Mouse (Mus musculus) CH12.LX (cell line): ENCODE data around the gene Sult1a1. TPM values are rescaled to one million over a fixed set of nuclear protein-coding genes. Genes with fewer than 3 reads are reported as not detected.

Experiments
- DNase-seq: peaks from one replicate; pipeline ENCODE4 v3.0.0-alpha.2; 2013; ENCODE audit errors: extremely low read depth
- H3K27ac ChIP-seq: 2 replicates; pipeline ENCODE4 v1.5.1; 2012; ENCODE audit warnings: low read depth, mild to moderate bottlenecking, control low read depth, moderate library complexity; ENCODE audit not compliant: insufficient read depth
- H3K27me3 ChIP-seq: replicated peaks from 2 replicates; pipeline ENCODE3; 2012; ENCODE audit warnings: inconsistent platforms
- H3K36me3 ChIP-seq, 2 experiments: replicated peaks in 1 of 2; 2 replicates each; pipeline versions ENCODE3 to v1.6.1; 2012; ENCODE audit warnings: inconsistent platforms in 1 of 2, low read length in 1 of 2, mild to moderate bottlenecking in 1 of 2, mixed read lengths in 1 of 2, moderate library complexity in 1 of 2; ENCODE audit not compliant: control insufficient read depth in 1 of 2, insufficient read depth in 1 of 2
- H3K4me1 ChIP-seq, 2 experiments: 2 replicates each; pipeline ENCODE4 v1.6.1; 2012; ENCODE audit warnings: inconsistent platforms in 1 of 2, moderate library complexity in 1 of 2; ENCODE audit not compliant: insufficient read depth in 2 of 2, control insufficient read depth in 1 of 2
- H3K4me2 ChIP-seq: 2 replicates; pipeline ENCODE4 v1.6.1; 2012; ENCODE audit warnings: low read depth, mild to moderate bottlenecking, control low read depth; ENCODE audit not compliant: poor library complexity, insufficient read depth, severe bottlenecking
- H3K4me3 ChIP-seq, 3 experiments: fragments of 150-350 bp in 1 of 3; sonication (generic) in 1 of 3; replicated peaks in 1 of 3; 2 replicates each; pipeline versions ENCODE3 to v1.5.1; 2011 to 2012; ENCODE audit warnings: low read depth in 2 of 3, low read length in 2 of 3, mild to moderate bottlenecking in 2 of 3, moderate library complexity in 2 of 3, control low read depth in 1 of 3, improper control_type of control experiment in 1 of 3, inconsistent platforms in 1 of 3, mixed read lengths in 1 of 3; ENCODE audit not compliant: poor library complexity in 1 of 3
- H3K79me2 ChIP-seq: replicated peaks from 2 replicates; pipeline ENCODE4 v1.6.1; 2012; ENCODE audit warnings: mild to moderate bottlenecking, moderate library complexity; ENCODE audit not compliant: control insufficient read depth, poor library complexity, insufficient read depth, severe bottlenecking; ENCODE audit errors: extremely low read depth
- H3K9ac ChIP-seq: 2 replicates; pipeline ENCODE4 v1.6.1; 2012; ENCODE audit warnings: low read depth, mild to moderate bottlenecking, control low read depth, moderate library complexity; ENCODE audit not compliant: insufficient read depth
- H3K9me3 ChIP-seq: replicated peaks from 2 replicates; pipeline ENCODE3; 2012; ENCODE audit warnings: low read length, inconsistent platforms, mixed read lengths
- BHLHE40 ChIP-seq: IDR thresholded peaks from 2 replicates; pipeline ENCODE4 v1.6.1; 2011; ENCODE audit warnings: mild to moderate bottlenecking, low read depth, low read length, improper control_type of control experiment
- CTCF ChIP-seq, 2 experiments: IDR thresholded peaks in 1 of 2; conservative IDR thresholded peaks in 1 of 2; 2 replicates each; pipeline ENCODE4 v1.5.1; 2011 to 2012; ENCODE audit warnings: low read depth in 2 of 2, low read length in 2 of 2, improper control_type of control experiment in 1 of 2, inconsistent platforms in 1 of 2, mild to moderate bottlenecking in 1 of 2, moderate library complexity in 1 of 2
- E2F4 ChIP-seq: IDR thresholded peaks from 2 replicates; pipeline ENCODE4 v1.6.1; 2011; ENCODE audit warnings: low read depth, low read length, improper control_type of control experiment; ENCODE audit not compliant: insufficient replicate concordance
- ELF1 ChIP-seq: IDR thresholded peaks from 2 replicates; pipeline ENCODE4 v1.6.1; 2014; ENCODE audit warnings: low read depth, mild to moderate bottlenecking, inconsistent platforms, low read length, improper control_type of control experiment
- ETS1 ChIP-seq: conservative IDR thresholded peaks from 2 replicates; pipeline ENCODE4 v1.6.1; 2012; ENCODE audit warnings: low read depth, mild to moderate bottlenecking, inconsistent platforms, low read length, improper control_type of control experiment, moderate library complexity
- HCFC1 ChIP-seq: IDR thresholded peaks from 2 replicates; pipeline ENCODE4 v1.6.1; 2012; ENCODE audit warnings: low read depth, mild to moderate bottlenecking, inconsistent platforms, low read length, improper control_type of control experiment
- JUN ChIP-seq: IDR thresholded peaks from 2 replicates; pipeline ENCODE4 v1.6.1; 2011; ENCODE audit warnings: low read depth, mild to moderate bottlenecking, low read length, improper control_type of control experiment, moderate library complexity; ENCODE audit not compliant: insufficient read depth
- KAT2A ChIP-seq: IDR thresholded peaks from 2 replicates; pipeline ENCODE4 v1.6.1; 2012; ENCODE audit warnings: low read length, improper control_type of control experiment, inconsistent platforms; ENCODE audit not compliant: insufficient replicate concordance
- MAX ChIP-seq: IDR thresholded peaks from 2 replicates; pipeline ENCODE4 v1.6.1; 2011; ENCODE audit warnings: low read length, improper control_type of control experiment
- MAZ ChIP-seq: IDR thresholded peaks from 2 replicates; pipeline ENCODE4 v1.6.1; 2012; ENCODE audit warnings: low read depth, mild to moderate bottlenecking, inconsistent platforms, low read length, improper control_type of control experiment, moderate library complexity
- MEF2A ChIP-seq: IDR thresholded peaks from 2 replicates; pipeline ENCODE4 v1.6.1; 2014; ENCODE audit warnings: low read depth, mild to moderate bottlenecking, inconsistent platforms, low read length, improper control_type of control experiment, borderline replicate concordance
- MYC ChIP-seq: IDR thresholded peaks from 2 replicates; pipeline ENCODE4 v1.6.1; 2011; ENCODE audit warnings: low read depth, mild to moderate bottlenecking, improper control_type of control experiment, low read length
- NELFE ChIP-seq: IDR thresholded peaks from 2 replicates; pipeline ENCODE4 v1.6.1; 2011; ENCODE audit warnings: low read depth, low read length, improper control_type of control experiment
- PAX5 ChIP-seq: IDR thresholded peaks from 2 replicates; pipeline ENCODE4 v1.6.1; 2012; ENCODE audit warnings: low read length, inconsistent platforms, mixed read lengths
- POLR2A ChIP-seq: IDR thresholded peaks from 2 replicates; pipeline ENCODE4 v1.6.1; 2011; ENCODE audit warnings: low read depth, mild to moderate bottlenecking, improper control_type of control experiment, low read length
- RAD21 ChIP-seq: IDR thresholded peaks from 2 replicates; pipeline ENCODE4 v1.6.1; 2011; ENCODE audit warnings: low read depth, mild to moderate bottlenecking, low read length, improper control_type of control experiment, moderate library complexity
- SIN3A ChIP-seq: IDR thresholded peaks from 2 replicates; pipeline ENCODE4 v1.6.1; 2012; ENCODE audit warnings: low read length, improper control_type of control experiment, inconsistent platforms
- SMC3 ChIP-seq: IDR thresholded peaks from 2 replicates; pipeline ENCODE4 v1.6.1; 2011; ENCODE audit warnings: low read depth, low read length, improper control_type of control experiment
- TBP ChIP-seq: conservative IDR thresholded peaks from 2 replicates; pipeline ENCODE4 v1.6.1; 2011; ENCODE audit warnings: low read depth, low read length, improper control_type of control experiment
- TCF12 ChIP-seq: IDR thresholded peaks from 2 replicates; pipeline ENCODE4 v1.6.1; 2014; ENCODE audit warnings: low read depth, mild to moderate bottlenecking, inconsistent platforms, low read length, improper control_type of control experiment
- UBTF ChIP-seq: IDR thresholded peaks from 2 replicates; pipeline ENCODE4 v1.6.1; 2012; ENCODE audit warnings: low read depth, mild to moderate bottlenecking, inconsistent platforms, low read length, improper control_type of control experiment, moderate library complexity
- USF1 ChIP-seq: IDR thresholded peaks from 2 replicates; pipeline ENCODE4 v1.6.1; 2014; ENCODE audit warnings: low read depth, mild to moderate bottlenecking, inconsistent platforms, low read length, improper control_type of control experiment
- USF2 ChIP-seq: conservative IDR thresholded peaks from 2 replicates; pipeline ENCODE4 v1.6.1; 2011; ENCODE audit warnings: low read depth, low read length, improper control_type of control experiment
- ZKSCAN1 ChIP-seq: IDR thresholded peaks from 2 replicates; pipeline ENCODE4 v1.6.1; 2012; ENCODE audit warnings: low read depth, inconsistent platforms, low read length, improper control_type of control experiment, borderline replicate concordance
- ZMIZ1 ChIP-seq: IDR thresholded peaks from 2 replicates; pipeline ENCODE4 v1.6.1; 2012; ENCODE audit warnings: low read depth, mild to moderate bottlenecking, inconsistent platforms, low read length, improper control_type of control experiment
- ZNF384 ChIP-seq: IDR thresholded peaks from 2 replicates; pipeline ENCODE4 v1.6.1; 2012; ENCODE audit warnings: low read depth, low read length, improper control_type of control experiment, inconsistent platforms
- dilution Hi-C: fragments of 300-500 bp; cut with MboI; formaldehyde crosslinking; loops from 2 replicates; pipeline ENCODE4 v1.14.3; 2020; ENCODE audit warnings: low sequenced_read_pairs; ENCODE audit not compliant: extremely low pct_unique_long_range_greater_than_20kb, extremely low pct_ligation_motif_present
- in situ Hi-C: fragments of 300-500 bp; cut with MboI; formaldehyde crosslinking; loops from 3 replicates; pipeline ENCODE4 v1.14.3; 2019; ENCODE audit warnings: low sequenced_read_pairs, low pct_ligation_motif_present, low pct_unique_long_range_greater_than_20kb, mixed read lengths
- polyA plus RNA-seq: library from polyadenylated mRNA; unstranded; fragments of >175 nt; gene quantifications from 2 replicates; pipeline ENCODE4 v1.2.1, GENCODE M21; 2012; ENCODE audit warnings: low read depth; ENCODE audit not compliant: insufficient read length
- total RNA-seq, 2 experiments: library from RNA; depleted of rRNA; stranded (reverse); fragments of 300-350 nt in 1 of 2; fragments of >200 nt in 1 of 2; gene quantifications; 2 replicates each; pipeline ENCODE4 v1.2.3; 2012 to 2014

Gene Sult1a1
- total and polyA plus RNA-seq, 3 experiments = 0.34 to 0.87 (median 0.87) TPM

GRCm38 (mm10) chr7:126625369-126625768, 50.9 kb downstream of the Sult1a1 start:
- in situ Hi-C loops (no loop called here), dilution Hi-C loops (no loop called here)
- TF ChIP-seq NELFE (peak; percentile 53), TBP (peak; percentile 78), POLR2A (0 out of 2 replicates have a peak, but pooled peaks have one; percentile 22), MAX (no peak), MAZ (peak; percentile 65), SIN3A (no peak), TCF12 (peak; percentile 39; the same call in 1 of the 2 replicates), MEF2A (0 out of 2 replicates have a peak, but pooled peaks have one; percentile 5)
- Histone ChIP-seq H3K9ac (peak overlapping the region; percentile 32), H3K9me3 (no peaks in the 10 kb centered on the region), H3K4me1 (peaks cover 13 to 34% of the 10 kb centered on the region in 2 experiments), H3K36me3 (peaks cover 0 to 20% of the 10 kb centered on the region in 2 experiments), H3K4me3 (peak overlapping the region; percentile 42 to 49 (median 45)), H3K4me2 (peak overlapping the region; percentile 10; the same call in 1 of the 2 replicates), H3K27me3 (no peaks in the 10 kb centered on the region), H3K27ac (no peak overlapping the region), H3K79me2 (no peaks in the 10 kb centered on the region)
- DNase-seq = no peak

- dilution Hi-C loops (no loop called here), in situ Hi-C loops (loop anchor here (5.0 kb wide), 1 partner anchor 42 kb away; the partner anchor contains the start of gene Apobr)
- DNase-seq = no peak
- H3K9ac ChIP-seq = peak overlapping the region; percentile 32; the same call in 1 of the 2 replicates
- H3K79me2 ChIP-seq = no peaks in the 10 kb centered on the region
- H3K27ac ChIP-seq = no peak overlapping the region
- peaks cover 0 to 20% of the 10 kb centered on the region in 2 experiments for H3K36me3 ChIP-seq
- peaks cover 18 to 38% of the 10 kb centered on the region in 2 experiments for H3K4me1 ChIP-seq
- H3K27me3 ChIP-seq = no peaks in the 10 kb centered on the region
- H3K4me3 ChIP-seq = peak overlapping the region; percentile 42 to 49 (median 45)
- TF ChIP-seq ETS1 (no peak), TBP (no peak), SMC3 (no peak), ZKSCAN1 (no peak), HCFC1 (no peak), CTCF (conservative IDR thresholded peaks at IDR 0.05 in 1 of 2, IDR thresholded peaks at IDR 0.05 in 1 of 2; ENCODE audit: low read depth in 2 of 2, low read length in 2 of 2) (no peak)
- H3K9me3 ChIP-seq = no peaks in the 10 kb centered on the region
- 0 out of 2 replicates have a peak overlapping the region, but pooled peaks have one; percentile 10 for H3K4me2 ChIP-seq
Measured at GRCm38 (mm10) chr7:126624774-126625173, 51.5 kb downstream of the Sult1a1 start.

- Histone ChIP-seq H3K9ac (no peak overlapping the region), H3K4me3 (no peak overlapping the region), H3K9me3 (no peaks in the 10 kb centered on the region), H3K4me1 (peaks cover 15 to 45% of the 10 kb centered on the region in 2 experiments), H3K27me3 (no peaks in the 10 kb centered on the region), H3K79me2 (no peaks in the 10 kb centered on the region), H3K27ac (no peak overlapping the region), H3K4me2 (no peak overlapping the region), H3K36me3 (peaks cover 0 to 20% of the 10 kb centered on the region in 2 experiments)
- dilution Hi-C loops = no loop called here
- in situ Hi-C loops = loop anchor here (5.0 kb wide), 1 partner anchor 41 kb away; the partner anchor contains the start of gene Apobr
- DNase-seq = no peak
- TF ChIP-seq KAT2A = no peak
- no peak for TF ChIP-seq MEF2A
- no peak for TF ChIP-seq RAD21
- TF ChIP-seq UBTF = no peak
- no peak for TF ChIP-seq TCF12
- TF ChIP-seq ZMIZ1 = no peak
- TF ChIP-seq ZKSCAN1 = no peak
- TF ChIP-seq CTCF (conservative IDR thresholded peaks at IDR 0.05 in 1 of 2, IDR thresholded peaks at IDR 0.05 in 1 of 2; ENCODE audit: low read depth in 2 of 2, low read length in 2 of 2) = no peak
- TF ChIP-seq PAX5 = no peak
- no peak for TF ChIP-seq USF1
- no peak for TF ChIP-seq JUN
- TF ChIP-seq MYC = no peak
- TF ChIP-seq E2F4 = no peak
- TF ChIP-seq ZNF384 = no peak
- no peak for TF ChIP-seq USF2
- no peak for TF ChIP-seq BHLHE40
- TF ChIP-seq ELF1 = no peak
Measured at GRCm38 (mm10) chr7:126623381-126623780, 52.9 kb downstream of the Sult1a1 start.
